Mouse (Mus musculus): ENCODE measurements at regions not wholly inside any gene's neighbourhood (a gene's known extent, or its start where the extent isn't known, plus 50 kb on each side); places are given as distances from the start of the nearest gene placed in this dataset.

GRCm38 (mm10) chr15:87239057-87239456 lies 305.0 kb upstream of the Fam19a5 start:
- TF ChIP-seq CTCF (IDR thresholded peaks at IDR 0.05; ENCODE audit: insufficient read depth, low read depth, low read length) (no peak), POLR2A (IDR thresholded peaks at IDR 0.05; ENCODE audit: insufficient read depth, low read depth, low read length) (no peak)
